Mouse (Mus musculus): ENCODE results near the gene Soga1. TPM values are rescaled to one million over a fixed set of nuclear protein-coding genes. Genes with fewer than 3 reads are reported as not detected.
A peak's percentile ranks its signal among the peaks of the same experiment; 100 is the strongest.

Gene Soga1
- polyA plus RNA-seq, 1 experiment from 2014 or later: 7.1 TPM

DNA sequence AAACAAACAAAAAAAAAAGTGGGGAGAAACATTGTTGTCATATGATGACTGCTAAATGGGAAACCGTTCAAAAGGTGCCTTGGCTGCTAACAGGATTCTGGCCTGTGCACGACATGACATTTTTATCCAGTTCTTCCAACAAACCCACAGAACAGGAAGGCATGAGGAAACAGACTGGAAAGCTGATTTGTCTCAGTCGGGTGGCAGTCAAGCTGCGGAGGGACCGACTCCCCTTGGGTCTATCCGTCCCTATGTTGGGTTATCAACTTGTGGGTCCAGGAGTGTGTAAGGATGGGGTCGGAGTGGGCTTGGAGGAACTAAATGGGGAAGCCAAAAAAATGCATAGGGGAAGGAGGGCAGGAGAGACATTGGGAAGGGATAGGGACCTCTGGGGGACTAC lies 37.6 kb downstream of the Soga1 start:
- peaks cover 49% of the 10 kb centered on the region for H3K36me3 ChIP-seq (replicated peaks)
- 90% methylated on average over 7 of the region's 7 CpGs for WGBS

DNA sequence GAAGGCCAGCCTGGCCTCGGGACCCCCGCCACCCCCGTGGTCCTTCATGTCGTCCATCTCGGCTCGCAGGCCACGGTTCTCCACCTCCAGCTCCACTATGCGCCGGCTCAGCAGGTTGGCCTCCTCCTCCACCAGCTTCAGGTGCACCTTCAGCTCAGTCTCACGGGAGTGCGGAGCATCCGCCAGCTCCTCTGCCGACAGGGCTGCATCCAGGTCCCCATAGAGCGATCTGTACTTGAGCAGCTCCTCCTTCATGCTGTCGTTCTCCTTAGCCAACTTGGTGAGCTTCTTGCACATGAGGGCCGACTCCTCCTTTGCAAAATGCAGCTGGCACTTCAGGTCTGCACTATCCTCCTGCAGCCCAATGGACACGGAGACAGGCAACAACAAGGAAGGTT lies 38.4 kb downstream of the Soga1 start:
- H3K4me3 ChIP-seq: no peak overlapping the region
- H3K9me3 ChIP-seq: no peaks in the 10 kb centered on the region
- 84% methylated on average over 17 of the region's 17 CpGs for WGBS
- H3K4me2 ChIP-seq: no peak overlapping the region
- ATAC-seq (replicated peaks): no peak
- H3K36me3 ChIP-seq (replicated peaks): peaks cover 51% of the 10 kb centered on the region
- no peaks in the 10 kb centered on the region for H3K27me3 ChIP-seq (replicated peaks)
- H3K9ac ChIP-seq: no peak overlapping the region
- H3K4me1 ChIP-seq: 0 out of 2 replicates have a peak, but pooled peaks cover 6% of the 10 kb centered on the region
- H3K27ac ChIP-seq: peak overlapping the region; percentile 21; the same call in 1 of the 2 replicates

More for the DNA sequence above, 37.6 kb downstream of the Soga1 start:
- no peak overlapping the region for H3K27ac ChIP-seq
- H3K9me3 ChIP-seq: no peaks in the 10 kb centered on the region
- H3K4me3 ChIP-seq: no peak overlapping the region
- no peak for ATAC-seq (replicated peaks)
- no peak overlapping the region for H3K9ac ChIP-seq
- 0 out of 2 replicates have a peak, but pooled peaks cover 6% of the 10 kb centered on the region for H3K4me1 ChIP-seq
- H3K4me2 ChIP-seq: no peak overlapping the region
- no peaks in the 10 kb centered on the region for H3K27me3 ChIP-seq (replicated peaks)

DNA sequence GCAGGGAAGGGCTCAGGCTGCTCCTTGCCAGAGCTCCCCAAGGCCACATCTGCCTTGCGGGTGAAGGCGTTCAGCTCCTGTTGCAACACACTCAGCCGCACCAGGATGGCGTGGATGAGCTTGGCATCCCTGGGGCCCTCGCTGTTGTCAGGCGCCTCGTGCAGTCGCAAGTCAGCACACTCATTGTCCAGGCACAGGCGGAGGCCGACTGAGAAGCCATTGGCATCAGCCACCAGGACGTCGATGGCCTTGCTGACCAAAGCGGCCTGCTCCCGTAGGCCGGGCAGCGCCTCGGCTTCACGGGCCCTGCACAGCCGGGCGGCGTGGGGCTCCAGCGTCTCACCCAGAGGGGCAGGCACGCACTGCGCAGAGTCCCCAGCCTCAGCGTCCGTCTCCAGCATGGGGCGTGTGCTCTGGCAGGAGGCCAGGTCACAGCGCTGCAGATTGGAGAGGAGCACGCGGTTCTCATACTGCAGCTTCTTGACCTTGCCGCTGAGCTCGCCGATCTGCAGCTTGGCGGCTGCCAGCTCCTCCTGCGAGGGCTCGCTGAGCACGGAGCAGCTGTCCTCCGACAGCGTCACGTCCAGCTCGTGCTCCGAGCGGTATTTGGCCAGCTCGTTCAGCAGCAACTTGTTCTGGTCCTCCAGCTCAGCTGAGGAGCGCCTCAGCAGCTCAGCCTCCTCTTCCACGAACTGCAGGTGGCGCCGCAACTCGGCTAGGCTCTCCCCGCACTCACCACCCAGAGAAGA lies 39.0 kb downstream of the Soga1 start:
- Histone ChIP-seq H3K4me2 (no peak overlapping the region), H3K4me3 (no peak overlapping the region), H3K27me3 (replicated peaks) (no peaks in the 10 kb centered on the region), H3K4me1 (0 out of 2 replicates have a peak, but pooled peaks cover 6% of the 10 kb centered on the region), H3K27ac (0 out of 2 replicates have a peak overlapping the region, but pooled peaks have one; percentile 21), H3K36me3 (replicated peaks) (peaks cover 49% of the 10 kb centered on the region), H3K9ac (no peak overlapping the region), H3K9me3 (no peaks in the 10 kb centered on the region)
- ATAC-seq (replicated peaks): no peak; the same call in 1 of the 2 replicates
- WGBS: 81% methylated on average over 50 of the region's 50 CpGs

DNA sequence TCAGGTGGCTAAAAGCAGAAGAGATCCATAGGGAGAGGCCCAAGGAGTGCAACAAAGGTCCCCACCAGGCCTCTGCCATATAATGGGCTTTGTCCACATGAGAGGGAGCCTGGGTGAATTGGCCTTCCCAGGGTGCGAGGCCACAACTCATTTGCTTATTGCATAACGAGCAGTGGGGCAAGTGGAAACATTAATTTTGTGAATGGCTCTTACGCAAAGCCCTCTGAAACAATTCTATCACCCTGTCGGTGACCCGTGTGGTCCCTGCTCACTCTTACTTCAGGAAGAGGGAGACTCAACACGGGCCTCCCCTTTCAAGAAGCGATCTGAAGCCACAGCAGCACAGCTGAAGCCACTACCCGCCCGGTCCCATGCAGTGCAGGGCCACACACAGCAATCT lies 41.8 kb downstream of the Soga1 start:
- H3K4me3 ChIP-seq: no peak overlapping the region
- H3K36me3 ChIP-seq (replicated peaks): peaks cover 56% of the 10 kb centered on the region
- no peak overlapping the region for H3K9ac ChIP-seq
- no peaks in the 10 kb centered on the region for H3K4me1 ChIP-seq
- H3K27me3 ChIP-seq (replicated peaks): no peaks in the 10 kb centered on the region
- H3K27ac ChIP-seq: no peak overlapping the region
- no peak for ATAC-seq (replicated peaks)
- H3K4me2 ChIP-seq: no peak overlapping the region
- H3K9me3 ChIP-seq: no peaks in the 10 kb centered on the region
- WGBS: 81% methylated on average over 9 of the region's 9 CpGs

DNA sequence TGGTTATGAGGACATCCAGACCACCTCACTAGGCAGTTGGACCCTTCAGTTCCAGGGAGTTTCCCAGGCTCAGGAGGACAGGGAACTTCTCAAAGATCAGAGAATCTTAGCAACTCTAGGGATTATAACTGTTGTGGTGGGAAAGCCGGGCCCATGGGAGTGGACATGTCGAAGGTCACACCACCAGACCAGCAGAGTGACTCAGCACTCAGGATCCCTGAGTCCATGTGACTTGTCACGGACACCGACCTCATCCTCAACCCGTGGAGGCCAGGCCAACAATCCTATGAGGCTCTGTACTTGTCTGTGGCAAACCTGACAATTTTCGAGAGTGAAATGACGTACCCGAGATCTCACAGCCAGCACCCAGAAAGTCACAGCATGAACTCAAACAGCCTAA lies 42.7 kb downstream of the Soga1 start:
- no peak overlapping the region for H3K27ac ChIP-seq

DNA sequence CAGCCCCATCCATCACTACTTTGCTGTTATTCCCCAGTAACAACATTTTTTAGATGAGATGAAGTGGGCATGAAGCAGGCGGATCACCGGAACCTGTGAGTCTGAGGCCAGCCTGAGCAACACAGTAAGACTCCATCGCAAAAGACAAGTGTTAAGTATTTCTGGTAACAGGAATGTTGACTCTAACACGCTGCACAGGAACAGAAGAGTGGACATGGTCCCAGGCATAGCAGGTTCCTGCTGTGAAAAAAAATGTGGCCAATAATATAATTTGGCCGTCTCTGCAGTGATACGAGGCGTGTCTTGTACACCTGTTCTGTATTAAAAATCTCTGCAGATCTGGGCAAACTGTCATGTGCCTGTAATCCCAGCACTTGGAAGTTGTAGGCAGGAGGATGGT lies 43.7 kb downstream of the Soga1 start:
- no peak for ATAC-seq (replicated peaks)
- Histone ChIP-seq H3K36me3 (replicated peaks) (peaks cover 49% of the 10 kb centered on the region), H3K27me3 (replicated peaks) (no peaks in the 10 kb centered on the region), H3K9me3 (no peaks in the 10 kb centered on the region), H3K27ac (no peak overlapping the region), H3K4me3 (no peak overlapping the region), H3K4me2 (no peak overlapping the region), H3K4me1 (no peaks in the 10 kb centered on the region), H3K9ac (no peak overlapping the region)
- WGBS: 93% methylated on average over 7 of the region's 7 CpGs

More for the DNA sequence above, 42.7 kb downstream of the Soga1 start:
- Histone ChIP-seq H3K9ac (no peak overlapping the region), H3K4me2 (no peak overlapping the region), H3K4me1 (no peaks in the 10 kb centered on the region), H3K36me3 (replicated peaks) (peaks cover 53% of the 10 kb centered on the region), H3K4me3 (no peak overlapping the region), H3K27me3 (replicated peaks) (no peaks in the 10 kb centered on the region), H3K9me3 (no peaks in the 10 kb centered on the region)
- WGBS: 93% methylated on average over 8 of the region's 8 CpGs
- no peak for ATAC-seq (replicated peaks)

DNA sequence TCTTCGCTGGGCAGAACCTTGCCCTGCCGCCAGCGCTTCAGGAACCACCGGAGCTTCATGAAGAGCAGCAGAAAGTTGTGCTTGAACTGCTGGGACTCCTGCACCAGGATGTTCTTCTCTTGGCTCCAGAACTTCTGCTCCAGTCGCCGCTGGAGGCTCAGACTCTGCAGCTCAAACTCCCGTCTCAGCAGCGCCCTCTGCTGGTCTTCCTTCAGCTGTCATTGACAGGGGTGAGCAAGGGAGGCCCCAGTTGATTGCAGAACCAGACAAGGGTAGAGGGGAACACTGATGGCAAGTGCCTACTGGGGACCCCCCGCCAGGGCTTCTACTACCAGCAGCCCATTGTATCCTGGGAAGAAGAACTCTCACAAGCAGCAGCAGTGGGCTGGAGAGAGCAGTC lies 48.2 kb downstream of the Soga1 start:
- Histone ChIP-seq H3K9ac (no peak overlapping the region), H3K4me1 (no peaks in the 10 kb centered on the region), H3K4me2 (no peak overlapping the region), H3K4me3 (no peak overlapping the region), H3K27ac (no peak overlapping the region), H3K36me3 (replicated peaks) (peaks cover 72% of the 10 kb centered on the region), H3K9me3 (no peaks in the 10 kb centered on the region), H3K27me3 (replicated peaks) (no peaks in the 10 kb centered on the region)
- no peak for ATAC-seq (replicated peaks)
- 42% methylated on average over 9 of the region's 9 CpGs for WGBS

DNA sequence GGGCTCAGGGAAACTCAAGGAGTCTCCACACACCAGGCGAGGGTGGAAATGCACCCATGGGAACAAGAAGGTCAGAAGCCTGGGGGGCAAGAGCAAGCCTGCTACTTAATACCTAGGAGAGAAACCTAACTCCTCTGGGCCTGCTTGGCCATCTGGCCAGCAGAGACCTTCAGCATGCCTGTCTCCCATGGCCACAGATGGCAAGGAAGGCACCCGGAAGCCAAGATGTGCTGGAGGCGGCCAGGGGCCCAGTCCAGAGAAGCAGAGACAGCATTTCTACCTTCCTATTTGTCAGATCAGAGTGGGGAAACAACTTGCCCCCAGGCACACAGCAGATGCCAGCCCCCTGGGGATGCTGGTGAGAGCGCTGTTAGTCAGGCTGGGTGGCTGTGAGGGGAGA lies 50.8 kb downstream of the Soga1 start:
- Histone ChIP-seq H3K4me1 (no peaks in the 10 kb centered on the region), H3K27me3 (replicated peaks) (no peaks in the 10 kb centered on the region), H3K4me2 (no peak overlapping the region), H3K9ac (no peak overlapping the region), H3K4me3 (no peak overlapping the region), H3K27ac (no peak overlapping the region), H3K36me3 (replicated peaks) (peaks cover 86% of the 10 kb centered on the region), H3K9me3 (no peaks in the 10 kb centered on the region)
- no peak for ATAC-seq (replicated peaks)
- WGBS: 90% methylated on average over 4 of the region's 4 CpGs

DNA sequence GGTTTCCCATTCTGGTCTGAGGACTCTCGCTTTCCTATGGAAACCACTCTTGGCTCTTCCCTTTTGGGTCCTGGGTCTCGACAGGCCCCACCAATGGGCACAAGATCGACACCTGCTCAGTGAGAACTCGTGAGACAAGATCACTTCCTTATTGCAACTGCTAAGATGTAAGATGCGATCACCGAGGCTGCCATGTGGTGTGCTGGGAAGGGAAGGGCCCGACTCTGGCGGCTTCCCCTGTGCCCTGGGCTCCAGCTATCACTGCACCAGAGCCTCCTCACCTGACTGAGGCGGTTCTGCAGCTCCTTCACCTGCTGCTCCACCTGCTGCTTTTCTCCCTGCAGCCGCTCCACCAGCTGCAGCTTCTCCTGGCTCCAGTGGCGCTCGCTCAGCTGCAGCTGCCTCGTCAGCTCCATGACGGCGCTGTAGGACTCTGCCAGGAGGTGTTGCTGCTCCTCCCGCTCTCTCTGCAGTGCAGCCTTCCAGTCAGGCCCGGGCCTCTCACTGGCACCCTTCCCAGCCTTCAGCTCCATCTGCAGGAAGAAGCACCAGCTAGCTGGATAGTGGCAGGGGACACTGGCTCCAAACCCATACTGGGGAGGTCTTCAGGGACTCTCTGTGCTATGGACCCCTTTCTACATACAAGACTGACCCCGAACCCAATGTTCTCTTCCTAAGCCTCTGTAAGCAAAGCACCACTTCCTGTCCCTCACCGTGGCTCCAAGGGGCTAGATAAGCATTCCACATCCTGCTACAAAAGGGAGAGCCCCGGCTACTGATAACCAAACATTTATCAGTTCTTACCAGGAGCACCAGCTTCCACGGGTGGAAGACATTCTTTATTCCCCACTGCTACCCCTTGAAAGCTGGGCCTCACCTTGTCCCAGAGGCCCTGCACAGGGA lies 51.7 kb downstream of the Soga1 start:
- Histone ChIP-seq H3K4me2 (no peak overlapping the region), H3K9me3 (no peaks in the 10 kb centered on the region), H3K27me3 (replicated peaks) (no peaks in the 10 kb centered on the region), H3K4me1 (no peaks in the 10 kb centered on the region), H3K9ac (no peak overlapping the region), H3K36me3 (replicated peaks) (peaks cover 85% of the 10 kb centered on the region), H3K27ac (no peak overlapping the region), H3K4me3 (no peak overlapping the region)
- WGBS: 89% methylated on average over 21 of the region's 21 CpGs
- ATAC-seq (replicated peaks): no peak

DNA sequence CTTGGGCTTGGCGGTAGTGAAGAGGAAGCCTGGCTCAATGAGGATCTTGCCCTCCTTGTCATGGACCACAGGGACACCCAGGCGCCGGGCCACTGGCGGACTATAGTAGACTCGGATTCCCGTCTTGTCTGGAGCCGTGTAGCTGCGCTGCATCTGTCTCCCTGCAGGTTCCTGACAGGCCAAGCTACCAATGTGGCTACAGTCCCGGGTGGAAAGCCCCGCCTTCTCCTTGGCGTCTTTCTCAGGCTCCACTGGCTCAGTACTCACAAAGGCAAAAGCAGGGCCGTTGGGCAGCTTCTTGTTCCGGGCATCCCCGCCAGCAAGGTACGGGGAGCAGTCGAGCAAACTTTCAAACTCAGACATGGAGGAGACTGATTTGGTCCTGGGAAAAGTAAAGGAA lies 57.9 kb downstream of the Soga1 start:
- ATAC-seq (replicated peaks): no peak
- 94% methylated on average over 16 of the region's 16 CpGs for WGBS
- H3K4me1 ChIP-seq: no peaks in the 10 kb centered on the region
- no peak overlapping the region for H3K9ac ChIP-seq
- no peak overlapping the region for H3K4me3 ChIP-seq
- no peak overlapping the region for H3K27ac ChIP-seq
- no peaks in the 10 kb centered on the region for H3K9me3 ChIP-seq
- H3K4me2 ChIP-seq: no peak overlapping the region
- H3K36me3 ChIP-seq (replicated peaks): peaks cover 95% of the 10 kb centered on the region
- H3K27me3 ChIP-seq (replicated peaks): no peaks in the 10 kb centered on the region

DNA sequence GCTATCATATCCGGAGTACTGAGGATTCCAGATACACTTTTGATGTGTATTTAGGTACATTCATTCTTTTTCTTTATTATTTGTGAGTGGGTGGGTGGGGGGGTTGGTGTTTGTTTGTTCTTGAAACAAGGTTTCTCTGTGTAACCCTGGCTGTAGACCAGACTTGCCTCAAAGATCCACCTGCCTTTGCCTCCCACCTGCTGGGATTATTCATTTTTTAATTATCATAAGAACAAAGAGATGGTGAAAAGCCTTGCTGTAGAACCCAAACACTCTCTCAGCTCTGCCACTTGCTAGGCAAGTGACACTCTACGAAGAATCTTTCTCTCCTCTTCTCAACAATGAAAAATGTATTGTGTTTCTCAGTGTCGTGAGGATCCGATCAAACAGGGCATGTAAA lies 59.8 kb downstream of the Soga1 start:
- Histone ChIP-seq H3K4me1 (no peaks in the 10 kb centered on the region), H3K27me3 (replicated peaks) (no peaks in the 10 kb centered on the region), H3K9me3 (no peaks in the 10 kb centered on the region), H3K9ac (no peak overlapping the region), H3K36me3 (replicated peaks) (peaks cover 81% of the 10 kb centered on the region), H3K27ac (no peak overlapping the region), H3K4me2 (no peak overlapping the region), H3K4me3 (no peak overlapping the region)
- no peak for ATAC-seq (replicated peaks)
- 80% methylated on average over 4 of the region's 4 CpGs for WGBS

DNA sequence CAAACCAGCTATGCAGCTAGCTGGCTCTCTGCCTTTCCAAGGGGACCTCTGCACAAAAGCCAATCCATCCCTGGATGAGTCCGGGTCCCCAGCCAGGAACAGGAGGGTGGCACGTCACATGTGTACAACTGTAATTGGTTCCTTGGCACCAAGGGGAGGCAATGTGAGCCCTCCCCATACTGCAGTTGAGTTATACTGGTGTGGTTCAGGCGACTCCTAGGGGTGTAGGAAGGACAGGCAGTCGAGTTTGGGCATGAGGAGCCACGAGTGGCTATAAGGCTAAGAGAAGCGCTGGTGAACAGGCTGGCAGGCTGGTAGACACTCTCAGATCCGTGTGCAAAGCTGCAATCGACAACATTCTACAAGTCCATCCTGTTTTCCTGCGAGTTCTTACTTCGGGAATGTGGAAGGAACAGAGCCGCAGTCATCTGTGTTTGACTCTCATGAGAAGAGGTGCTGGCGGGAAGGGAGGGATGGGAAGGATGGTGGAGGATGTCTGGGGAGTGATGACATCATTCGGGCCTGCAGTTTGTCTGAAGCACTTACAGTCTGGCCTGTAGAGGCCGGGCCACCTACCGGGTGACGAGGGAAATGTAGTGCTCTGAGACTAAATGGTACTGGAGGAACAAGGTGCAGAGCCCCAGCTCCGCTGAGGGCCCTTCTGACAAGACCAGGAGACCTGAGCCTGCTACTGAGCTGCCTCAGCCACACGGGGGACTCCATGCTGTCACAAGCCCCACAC lies 62.4 kb downstream of the Soga1 start:
- Histone ChIP-seq H3K9me3 (no peaks in the 10 kb centered on the region), H3K36me3 (replicated peaks) (peaks cover 57% of the 10 kb centered on the region), H3K4me3 (no peak overlapping the region), H3K27me3 (replicated peaks) (no peaks in the 10 kb centered on the region), H3K27ac (no peak overlapping the region), H3K9ac (no peak overlapping the region), H3K4me1 (no peaks in the 10 kb centered on the region), H3K4me2 (no peak overlapping the region)
- ATAC-seq (replicated peaks): no peak
- 89% methylated on average over 18 of the region's 18 CpGs for WGBS
